Mouse (Mus musculus) cortical plate, adult 2 months (tissue): ENCODE results near the gene Tmem273.

ENCODE experiments used
- CTCF ChIP-seq: fragments of 200-500 bp; IDR thresholded peaks from 2 replicates; pipeline ENCODE4 v1.5.1; 2011; ENCODE audit warnings: mild to moderate bottlenecking, control low read depth, low read length; ENCODE audit not compliant: insufficient read depth; ENCODE audit errors: extremely low read depth
- POLR2A ChIP-seq: fragments of 200-500 bp; IDR thresholded peaks from 2 replicates; pipeline ENCODE4 v1.6.1; 2011; ENCODE audit warnings: mild to moderate bottlenecking, low read length, control low read depth; ENCODE audit not compliant: insufficient read depth; ENCODE audit errors: extremely low read depth

GRCm38 (mm10) chr14:32796375-32796774 is 10.6 kb downstream of the Tmem273 start:
- no peak for TF ChIP-seq POLR2A
- TF ChIP-seq CTCF: no peak
